Mouse (Mus musculus): ENCODE measurements around the gene Sprr3. TPM values are rescaled to one million over a fixed set of nuclear protein-coding genes. Genes with fewer than 3 reads are reported as not detected.

The Sprr3 gene
- polyA plus RNA-seq, 1 experiment from 2014 or later = 354 TPM

Other genes starting within 250 kb of the Sprr3 start
- gene Sprr2a1, start 242.9 kb downstream of the Sprr3 start, polyA plus RNA-seq (2015; fragmentation: Nextera tagmentation; extraction: Ambion mirVana) = 33.7 and 51.7 TPM in 2 replicates
- gene Sprr2a2, start 242.8 kb downstream of the Sprr3 start, polyA plus RNA-seq (2015; fragmentation: Nextera tagmentation; extraction: Ambion mirVana) = 2,249 and 3,769 TPM in 2 replicates
- 142 and 237 TPM in 2 replicates for gene Sprr2a3, start 173.3 kb downstream of the Sprr3 start, polyA plus RNA-seq (2015; fragmentation: Nextera tagmentation; extraction: Ambion mirVana)
- gene Sprr2b, start 142.1 kb downstream of the Sprr3 start, polyA plus RNA-seq (2015; fragmentation: Nextera tagmentation; extraction: Ambion mirVana) = not detected in 2 replicates
- 2.1 and 3.2 TPM in 2 replicates for gene Sprr2d, start 119.6 kb downstream of the Sprr3 start, polyA plus RNA-seq (2015; fragmentation: Nextera tagmentation; extraction: Ambion mirVana)
- not detected in 2 replicates for gene Sprr2e, start 106.6 kb downstream of the Sprr3 start, polyA plus RNA-seq (2015; fragmentation: Nextera tagmentation; extraction: Ambion mirVana)
- gene Sprr2f, start 93.5 kb downstream of the Sprr3 start, polyA plus RNA-seq (2015; fragmentation: Nextera tagmentation; extraction: Ambion mirVana) = not detected in 2 replicates
- 0.39 and 1.3 TPM in 2 replicates for gene Sprr2h, start 73.0 kb downstream of the Sprr3 start, polyA plus RNA-seq (2015; fragmentation: Nextera tagmentation; extraction: Ambion mirVana)
- gene Sprr2i, start 50.7 kb downstream of the Sprr3 start, polyA plus RNA-seq (2015; fragmentation: Nextera tagmentation; extraction: Ambion mirVana) = 4.6 and 10.6 TPM in 2 replicates
- gene Sprr2j-ps, start 40.6 kb downstream of the Sprr3 start, polyA plus RNA-seq (2015; fragmentation: Nextera tagmentation; extraction: Ambion mirVana) = 2.6 and 7.0 TPM in 2 replicates
- 8.0 and 17.2 TPM in 2 replicates for gene Gm9774, start 29.3 kb downstream of the Sprr3 start, polyA plus RNA-seq (2015; fragmentation: Nextera tagmentation; extraction: Ambion mirVana)
- gene Sprr2k, start 26.1 kb downstream of the Sprr3 start, polyA plus RNA-seq (2015; fragmentation: Nextera tagmentation; extraction: Ambion mirVana) = 2.8 and 7.6 TPM in 2 replicates
- gene Sprr1b, start 19.9 kb downstream of the Sprr3 start, polyA plus RNA-seq (2015; fragmentation: Nextera tagmentation; extraction: Ambion mirVana) = 3.8 and 9.8 TPM in 2 replicates
- gene Sprr1a, start 27.2 kb upstream of the Sprr3 start, polyA plus RNA-seq (2015; fragmentation: Nextera tagmentation; extraction: Ambion mirVana) = 466 and 940 TPM in 2 replicates
- not detected in 2 replicates for gene Sprr4, start 41.8 kb upstream of the Sprr3 start, polyA plus RNA-seq (2015; fragmentation: Nextera tagmentation; extraction: Ambion mirVana)
- gene 2310046K23Rik, start 75.8 kb upstream of the Sprr3 start, polyA plus RNA-seq (2015; fragmentation: Nextera tagmentation; extraction: Ambion mirVana) = not detected in 2 replicates
- gene Ivl, start 115.0 kb upstream of the Sprr3 start, polyA plus RNA-seq (2015; fragmentation: Nextera tagmentation; extraction: Ambion mirVana) = 1.3 and 2.0 TPM in 2 replicates
- gene Smcp, start 130.3 kb upstream of the Sprr3 start, polyA plus RNA-seq (2015; fragmentation: Nextera tagmentation; extraction: Ambion mirVana) = 1.4 and 1.7 TPM in 2 replicates
- not detected in 2 replicates for gene 2210017I01Rik, start 148.8 kb upstream of the Sprr3 start, polyA plus RNA-seq (2015; fragmentation: Nextera tagmentation; extraction: Ambion mirVana)
- not detected in 2 replicates for gene Lce6a, start 162.9 kb upstream of the Sprr3 start, polyA plus RNA-seq (2015; fragmentation: Nextera tagmentation; extraction: Ambion mirVana)
- 0.40 TPM in 1 of 2 replicates, not detected in the other for gene Lce1a1, start 189.6 kb upstream of the Sprr3 start, polyA plus RNA-seq (2015; fragmentation: Nextera tagmentation; extraction: Ambion mirVana)
- gene Lce1b, start 198.2 kb upstream of the Sprr3 start, polyA plus RNA-seq (2015; fragmentation: Nextera tagmentation; extraction: Ambion mirVana) = not detected in 2 replicates
- 0.26 and 0.45 TPM in 2 replicates for gene Lce1a2, start 211.6 kb upstream of the Sprr3 start, polyA plus RNA-seq (2015; fragmentation: Nextera tagmentation; extraction: Ambion mirVana)
- gene Lce1c, start 220.5 kb upstream of the Sprr3 start, polyA plus RNA-seq (2015; fragmentation: Nextera tagmentation; extraction: Ambion mirVana) = 0.19 TPM in 1 of 2 replicates, not detected in the other
- not detected in 2 replicates for gene Lce1d, start 228.5 kb upstream of the Sprr3 start, polyA plus RNA-seq (2015; fragmentation: Nextera tagmentation; extraction: Ambion mirVana)